Mouse (Mus musculus): ENCODE measurements around the gene Olfr665. TPM values are rescaled to one million over a fixed set of nuclear protein-coding genes. Genes with fewer than 3 reads are reported as not detected.
"Not testable (repeated sequence)": the region's sequence is repeated elsewhere in the genome, so short reads cannot be mapped to it uniquely, and the experiment has no call there.

Olfr665 gene
- polyA plus RNA-seq (2021), result not detected

DNA sequence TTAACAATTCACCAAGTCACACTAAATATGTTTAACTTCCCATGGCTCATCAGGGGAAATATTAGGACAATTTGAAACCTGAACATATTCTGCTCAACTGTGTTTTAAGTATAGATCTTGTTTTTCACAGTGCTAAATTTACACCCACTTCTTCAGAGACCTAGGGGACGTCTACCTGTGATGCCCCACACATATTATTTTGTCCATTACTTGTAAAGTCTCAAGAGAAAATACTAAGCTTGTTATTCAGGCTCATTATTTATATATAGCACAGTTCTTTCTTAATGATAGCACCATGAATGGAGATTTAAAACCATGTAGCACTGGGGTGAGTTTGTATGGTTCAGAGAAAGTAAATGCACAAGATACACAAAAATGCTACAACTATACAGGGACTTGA lies at the start of gene Olfr665:
Olfr665 (plus strand) TSS at position 301 of the 400 bp plus-strand sequence.
- CTCF ChIA-PET, result no interaction called here
- in situ Hi-C loops (cut with MboI; ENCODE audit: low pct_unique_long_range_greater_than_20kb), result no loop called here
- POLR2A ChIA-PET, result no interaction called here
- TF ChIP-seq CTCF (IDR thresholded peaks at IDR 0.05), result no peak
- ATAC-seq, result no peak
- DNase-seq (ENCODE audit: low read depth, low spot score), result no peak
- no peaks in the 10 kb centered on the region for H3K27me3 ChIP-seq

DNA sequence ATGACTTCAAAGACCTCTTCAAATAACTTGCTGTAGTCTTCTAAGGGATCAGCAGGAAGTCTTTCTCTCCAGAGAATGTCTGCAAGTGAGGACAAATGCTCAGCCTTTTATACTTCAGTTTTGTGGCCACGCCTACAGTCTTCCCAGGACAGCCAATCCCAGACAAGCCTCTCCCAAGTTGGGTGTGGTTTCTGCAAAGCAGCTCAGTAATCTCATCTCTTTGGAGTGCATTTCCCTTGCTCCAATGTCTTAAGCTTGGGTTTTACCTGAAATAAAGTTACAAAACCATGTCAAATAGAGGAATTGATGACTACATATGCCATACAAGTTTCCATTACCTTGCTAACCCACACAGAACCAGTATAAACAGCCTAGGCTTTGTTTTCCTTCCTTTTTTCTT lies 35.3 kb upstream of the Olfr665 start, which contains the start of gene Usp17lb:
Usp17lb (minus strand) TSS at position 101 of the 400 bp plus-strand sequence.
- no peaks in the 10 kb centered on the region for H3K27me3 ChIP-seq
- ATAC-seq, result no peak
- no peak for DNase-seq (ENCODE audit: low read depth, low spot score)
- TF ChIP-seq CTCF (IDR thresholded peaks at IDR 0.05), result no peak
- CTCF ChIA-PET, result no interaction called here
- in situ Hi-C loops (cut with MboI; ENCODE audit: low pct_unique_long_range_greater_than_20kb), result no loop called here
- POLR2A ChIA-PET, result no interaction called here

DNA sequence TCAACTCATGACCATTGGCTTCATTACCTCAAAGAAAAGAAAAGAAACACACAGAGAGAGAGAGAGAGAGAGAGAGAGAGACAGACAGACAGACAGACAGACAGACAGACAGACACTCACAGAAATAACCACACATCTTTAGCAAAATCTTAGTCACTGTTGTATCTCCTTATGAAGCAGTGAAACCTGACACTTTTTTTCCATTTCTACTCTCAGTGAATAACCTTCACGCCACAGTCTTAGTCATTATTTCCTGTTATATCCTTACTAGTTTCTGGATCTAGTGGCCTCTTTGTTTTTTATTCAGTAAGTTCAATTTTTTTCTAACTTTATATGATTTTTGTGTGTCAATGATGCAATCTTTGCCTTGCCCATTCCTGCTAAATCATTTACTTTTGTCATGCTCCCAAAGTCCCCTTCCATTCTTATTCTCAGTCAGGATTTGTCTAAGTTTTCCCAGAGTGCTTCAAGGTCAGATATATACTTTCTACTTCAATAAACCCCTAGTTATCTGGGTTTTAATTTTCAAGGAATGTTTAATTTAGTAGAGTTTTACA lies 34.0 kb upstream of the Olfr665 start:
- TF ChIP-seq CTCF (IDR thresholded peaks at IDR 0.05), result no peak
- ATAC-seq (no peak), DNase-seq (ENCODE audit: low read depth, low spot score) (no peak)
- in situ Hi-C loops (cut with MboI; ENCODE audit: low pct_unique_long_range_greater_than_20kb), result no loop called here
- CTCF ChIA-PET, result no interaction called here
- POLR2A ChIA-PET, result no interaction called here
- H3K27me3 ChIP-seq, result no peaks in the 10 kb centered on the region

DNA sequence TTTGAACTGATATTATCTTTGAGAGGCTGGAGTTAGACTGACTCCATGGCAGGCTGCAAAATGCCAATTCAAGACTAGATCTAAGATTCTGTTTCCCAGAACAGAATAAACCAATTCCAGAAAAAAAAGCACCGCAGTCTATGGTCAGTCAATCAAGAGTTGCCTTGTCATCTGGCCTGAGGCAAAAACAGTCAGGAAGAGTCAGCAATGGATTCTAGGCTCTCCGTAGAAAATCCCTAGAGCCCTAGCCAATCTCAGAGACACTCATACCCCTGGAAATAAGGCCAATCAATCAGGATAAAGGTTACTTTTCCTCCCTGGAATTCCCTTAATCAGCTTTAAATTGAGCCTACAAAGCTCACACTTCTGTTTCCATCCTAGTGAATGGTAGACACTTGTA lies 26.3 kb upstream of the Olfr665 start:
- ATAC-seq; in situ Hi-C loops (cut with MboI; ENCODE audit: low pct_unique_long_range_greater_than_20kb); H3K27me3 ChIP-seq; POLR2A ChIA-PET; CTCF ChIA-PET; DNase-seq (ENCODE audit: low read depth, low spot score): not testable (repeated sequence)

DNA sequence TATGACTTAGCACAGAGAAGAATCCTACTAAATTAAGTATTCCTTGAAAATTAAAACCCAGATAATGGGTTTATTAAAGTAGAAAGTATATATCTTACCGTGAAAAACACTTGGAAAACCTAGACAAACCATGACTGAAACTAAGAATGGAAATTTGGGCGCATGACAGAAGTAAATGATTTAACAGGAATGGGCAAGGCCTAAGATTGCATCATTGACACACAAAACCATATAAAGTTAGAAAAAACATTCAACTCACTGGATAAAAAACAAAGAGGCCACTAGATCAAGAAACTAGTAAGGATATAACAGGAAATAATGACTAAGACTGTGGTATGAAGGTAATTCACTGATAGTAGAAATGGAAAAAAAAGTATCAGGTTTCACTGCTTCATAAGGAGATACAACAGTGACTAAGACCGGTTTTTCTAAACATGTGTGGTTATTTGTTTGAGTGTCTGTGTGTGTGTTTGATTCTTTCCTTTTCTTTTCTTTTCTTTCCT lies 22.5 kb upstream of the Olfr665 start:
- no peak for TF ChIP-seq CTCF (IDR thresholded peaks at IDR 0.05)
- no peak for DNase-seq (ENCODE audit: low read depth, low spot score)
- H3K27me3 ChIP-seq, result no peaks in the 10 kb centered on the region
- POLR2A ChIA-PET, result no interaction called here
- in situ Hi-C loops (cut with MboI; ENCODE audit: low pct_unique_long_range_greater_than_20kb), result no loop called here
- CTCF ChIA-PET, result no interaction called here
- no peak for ATAC-seq

DNA sequence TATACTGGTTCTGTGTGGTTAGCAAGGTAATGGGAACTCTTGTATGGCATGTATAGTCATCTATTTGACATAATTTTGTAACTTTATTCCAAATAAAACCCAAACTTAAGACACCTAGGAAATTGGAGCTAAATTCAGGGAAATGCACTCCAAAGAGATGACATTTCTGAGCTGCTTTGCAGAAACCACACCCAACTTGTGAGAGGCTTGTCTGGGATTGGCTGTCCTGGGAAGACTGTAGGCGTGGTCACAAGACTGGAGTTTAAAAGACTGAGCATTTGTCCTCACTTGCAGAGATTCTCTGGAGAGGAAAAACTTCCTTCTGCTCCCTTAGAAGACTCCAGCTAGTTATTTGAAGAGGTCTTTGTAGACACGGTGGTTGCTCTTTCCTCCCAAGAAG lies 21.1 kb upstream of the Olfr665 start, which contains the start of gene Usp17la:
Usp17la (plus strand) TSS at position 301 of the 400 bp plus-strand sequence.
- in situ Hi-C loops (cut with MboI; ENCODE audit: low pct_unique_long_range_greater_than_20kb); ATAC-seq; POLR2A ChIA-PET; H3K27me3 ChIP-seq; CTCF ChIA-PET; DNase-seq (ENCODE audit: low read depth, low spot score): not testable (repeated sequence)

DNA sequence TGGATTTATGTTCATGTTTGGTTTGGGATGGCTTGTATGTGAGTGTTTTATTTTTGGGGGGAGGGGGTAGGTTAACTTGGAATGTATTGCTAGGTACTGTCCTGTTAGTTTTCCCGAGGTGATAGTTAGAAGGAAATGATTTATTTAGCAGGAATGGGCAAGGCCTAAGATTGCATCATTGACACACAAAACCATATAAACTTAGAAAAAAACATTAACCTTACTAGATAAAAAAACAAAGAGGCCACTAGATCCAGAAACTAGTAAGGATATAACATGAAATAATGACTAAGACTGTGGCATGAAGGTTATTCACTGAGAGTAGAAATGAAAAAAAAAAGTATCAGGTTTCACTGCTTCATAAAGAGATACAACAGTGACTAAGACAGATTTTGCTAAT lies 20.1 kb upstream of the Olfr665 start:
- ChIA-PET POLR2A (no interaction called here), CTCF (no interaction called here)
- ATAC-seq (no peak), DNase-seq (ENCODE audit: low read depth, low spot score) (no peak)
- in situ Hi-C loops (cut with MboI; ENCODE audit: low pct_unique_long_range_greater_than_20kb), result no loop called here
- TF ChIP-seq CTCF (IDR thresholded peaks at IDR 0.05), result no peak
- no peaks in the 10 kb centered on the region for H3K27me3 ChIP-seq

DNA sequence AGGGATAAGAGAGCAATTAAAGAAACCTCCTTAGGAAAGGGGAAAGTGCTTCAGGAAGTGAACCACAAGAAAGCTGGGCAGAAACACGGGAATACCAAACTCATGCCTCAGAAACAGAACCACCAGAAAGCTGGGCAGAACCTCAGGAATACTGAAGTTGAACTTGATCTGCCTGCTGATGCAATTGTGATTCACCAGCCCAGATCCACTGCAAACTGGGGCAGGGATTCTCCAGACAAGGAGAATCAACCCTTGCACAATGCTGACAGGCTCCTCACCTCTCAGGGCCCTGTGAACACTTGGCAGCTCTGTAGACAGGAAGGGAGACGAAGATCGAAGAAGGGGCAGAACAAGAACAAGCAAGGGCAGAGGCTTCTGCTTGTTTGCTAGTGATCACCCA lies 16.4 kb upstream of the Olfr665 start:
- ChIA-PET POLR2A (no interaction called here), CTCF (no interaction called here)
- no peak for TF ChIP-seq CTCF (IDR thresholded peaks at IDR 0.05)
- H3K27me3 ChIP-seq, result no peaks in the 10 kb centered on the region
- ATAC-seq (no peak), DNase-seq (ENCODE audit: low read depth, low spot score) (no peak)
- in situ Hi-C loops (cut with MboI; ENCODE audit: low pct_unique_long_range_greater_than_20kb), result no loop called here

DNA sequence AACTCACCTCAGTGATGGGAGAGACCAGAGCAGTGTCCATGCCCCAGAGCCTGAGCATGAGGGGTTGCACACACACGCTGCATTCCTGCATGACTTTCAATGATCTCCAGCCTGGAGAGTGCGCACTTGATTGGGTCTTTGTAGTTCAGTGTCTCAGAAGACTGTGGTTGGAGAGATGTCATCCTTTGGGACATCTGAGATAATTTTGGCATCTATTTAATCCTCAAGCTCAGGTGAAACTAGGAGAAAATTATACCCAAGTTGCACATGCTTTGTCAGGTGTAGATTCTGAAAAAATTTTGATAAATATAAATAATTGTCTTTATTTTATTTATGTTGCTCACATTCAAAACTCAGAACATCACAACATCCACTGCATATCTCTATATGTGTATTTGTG lies 18.0 kb downstream of the Olfr665 start, which contains the start of gene Olfr666:
Olfr666 (minus strand) TSS at position 101 of the 400 bp plus-strand sequence.
- in situ Hi-C loops (cut with MboI; ENCODE audit: low pct_unique_long_range_greater_than_20kb), result no loop called here
- ATAC-seq, result no peak
- POLR2A ChIA-PET, result no interaction called here

DNA sequence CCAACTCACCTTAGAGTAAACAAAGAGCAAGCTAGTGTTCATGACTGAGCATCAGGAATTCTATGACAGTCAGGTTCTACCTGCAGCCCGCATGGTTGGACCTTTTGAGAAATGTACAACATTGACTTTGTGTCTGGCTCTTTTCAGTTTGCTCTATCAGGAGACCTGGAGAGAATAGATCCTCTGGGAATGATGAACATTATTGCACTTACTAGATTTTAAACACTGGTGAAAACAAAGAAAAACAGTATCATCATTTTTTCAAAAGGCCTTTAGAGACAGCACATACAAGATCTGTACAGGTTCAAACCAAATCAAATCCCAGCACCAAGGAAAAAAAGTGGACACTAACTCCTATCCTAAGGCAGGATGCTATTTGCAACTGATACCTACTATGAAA lies 43.6 kb downstream of the Olfr665 start, which contains the start of gene Olfr667:
Olfr667 (minus strand) TSS at position 101 of the 400 bp plus-strand sequence.
- CTCF ChIA-PET, result no interaction called here
- POLR2A ChIA-PET, result no interaction called here
- no peak for TF ChIP-seq CTCF (IDR thresholded peaks at IDR 0.05)
- ATAC-seq (no peak), DNase-seq (ENCODE audit: low read depth, low spot score) (no peak)
- no peaks in the 10 kb centered on the region for H3K27me3 ChIP-seq
- in situ Hi-C loops (cut with MboI; ENCODE audit: low pct_unique_long_range_greater_than_20kb), result no loop called here

More for the DNA sequence above, 18.0 kb downstream of the Olfr665 start, which contains the start of gene Olfr666:
- no peaks in the 10 kb centered on the region for H3K27me3 ChIP-seq
- no peak for DNase-seq (ENCODE audit: low read depth, low spot score)
- CTCF ChIA-PET, result no interaction called here
- TF ChIP-seq CTCF (IDR thresholded peaks at IDR 0.05), result no peak

DNA sequence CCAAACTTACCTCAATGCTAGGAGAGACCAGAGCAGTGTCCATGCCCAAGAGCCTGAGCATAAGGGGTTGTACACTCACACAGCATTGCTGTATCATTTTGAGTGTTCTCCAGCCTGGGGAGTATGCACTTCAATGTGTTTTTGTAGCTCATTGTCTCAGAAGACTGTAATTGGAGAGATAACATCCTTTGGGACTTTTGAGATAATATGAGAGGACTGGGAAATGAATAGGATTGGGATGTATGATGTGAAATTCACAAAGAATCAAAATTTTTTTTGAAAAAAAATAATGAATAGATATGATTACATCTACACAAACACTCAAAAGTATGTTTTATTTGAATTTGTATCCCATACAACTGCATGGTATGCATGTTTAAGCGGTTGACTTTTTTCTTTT lies 50.1 kb downstream of the Olfr665 start, which contains the start of gene Olfr668:
Olfr668 (minus strand) TSS at position 101 of the 400 bp plus-strand sequence.
- CTCF ChIA-PET, result no interaction called here
- ATAC-seq (no peak), DNase-seq (ENCODE audit: low read depth, low spot score) (no peak)
- no peak for TF ChIP-seq CTCF (IDR thresholded peaks at IDR 0.05)
- in situ Hi-C loops (cut with MboI; ENCODE audit: low pct_unique_long_range_greater_than_20kb), result no loop called here
- POLR2A ChIA-PET, result no interaction called here
- H3K27me3 ChIP-seq, result no peaks in the 10 kb centered on the region

Other genes with a start within 250 kb of the Olfr665 start
- not detected for gene Olfr658, start 230.7 kb upstream of the Olfr665 start, polyA plus RNA-seq (2021)
- not detected for gene Olfr659, start 211.3 kb upstream of the Olfr665 start, polyA plus RNA-seq (2021)
- gene Olfr661, start 191.5 kb upstream of the Olfr665 start, polyA plus RNA-seq (2021), result not detected
- not detected for gene Usp17le, start 100.6 kb upstream of the Olfr665 start, polyA plus RNA-seq (2021)
- not detected for gene Usp17lb, start 35.4 kb upstream of the Olfr665 start, polyA plus RNA-seq (2021)
- gene Usp17la, start 21.0 kb upstream of the Olfr665 start, polyA plus RNA-seq (2021), result not detected
- gene Olfr666, start 17.9 kb downstream of the Olfr665 start, polyA plus RNA-seq (2021), result not detected
- not detected for gene Olfr667, start 43.5 kb downstream of the Olfr665 start, polyA plus RNA-seq (2021)
- not detected for gene Olfr668, start 50.0 kb downstream of the Olfr665 start, polyA plus RNA-seq (2021)
- not detected for gene Olfr669, start 56.2 kb downstream of the Olfr665 start, polyA plus RNA-seq (2021)
- gene Olfr670, start 84.6 kb downstream of the Olfr665 start, polyA plus RNA-seq (2021), result not detected
- not detected for gene Olfr671, start 101.1 kb downstream of the Olfr665 start, polyA plus RNA-seq (2021)
- not detected for gene Olfr672, start 124.0 kb downstream of the Olfr665 start, polyA plus RNA-seq (2021)
- not detected for gene Olfr675, start 150.4 kb downstream of the Olfr665 start, polyA plus RNA-seq (2021)
- not detected for gene Olfr676, start 154.7 kb downstream of the Olfr665 start, polyA plus RNA-seq (2021)
- gene Olfr677, start 173.3 kb downstream of the Olfr665 start, polyA plus RNA-seq (2021), result not detected
- gene Olfr678, start 186.4 kb downstream of the Olfr665 start, polyA plus RNA-seq (2021), result not detected
- gene Olfr679, start 203.2 kb downstream of the Olfr665 start, polyA plus RNA-seq (2021), result not detected
- gene Olfr680-ps1, start 214.8 kb downstream of the Olfr665 start, polyA plus RNA-seq (2021), result not detected
- not detected for gene Olfr681, start 238.8 kb downstream of the Olfr665 start, polyA plus RNA-seq (2021)

Data from Patski (cell line).